Mouse (Mus musculus): Measurements from ENCODE around the gene Ubac2. TPM values are rescaled to one million over a fixed set of nuclear protein-coding genes. Genes with fewer than 3 reads are reported as not detected.
"Not testable (repeated sequence)": the region's sequence is repeated elsewhere in the genome, so short reads cannot be mapped to it uniquely, and the experiment has no call there.

Ubac2 gene
- polyA plus RNA-seq, 1 experiment from 2014 or later: 69.4 TPM

DNA sequence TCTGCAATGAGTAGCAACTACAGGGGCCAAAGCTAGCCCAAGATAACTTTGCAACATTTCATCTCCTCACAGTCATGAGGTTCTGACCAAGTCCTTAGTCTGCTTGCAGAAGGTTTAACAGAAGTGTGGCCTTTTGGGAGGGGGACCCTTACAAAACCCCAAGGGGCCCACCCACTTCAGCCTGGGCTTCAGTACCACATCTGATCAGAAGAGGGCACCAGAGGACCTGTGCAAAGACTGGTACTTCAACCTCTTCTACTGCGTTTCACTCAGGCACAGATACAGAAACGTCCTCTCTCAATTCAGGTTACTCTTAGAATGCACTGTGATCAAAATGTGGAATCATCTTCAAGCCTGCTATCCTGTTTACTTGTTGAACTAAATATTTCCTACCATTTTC is 186.1 kb downstream of the Ubac2 start:
- H3K4me1 ChIP-seq (replicated peaks): peaks cover 12% of the 10 kb centered on the region; the same call in 1 of the 2 replicates
- no peak overlapping the region for H3K4me3 ChIP-seq
- H3K36me3 ChIP-seq: no peaks in the 10 kb centered on the region
- WGBS: 11% methylated on average over 2 of the region's 2 CpGs
- peak; percentile 64 for DNase-seq (ENCODE audit: low spot score)
- no peaks in the 10 kb centered on the region for H3K9me3 ChIP-seq
- no peaks in the 10 kb centered on the region for H3K27me3 ChIP-seq (ENCODE audit: insufficient read depth, poor library complexity, severe bottlenecking)
- H3K27ac ChIP-seq: no peak overlapping the region

DNA sequence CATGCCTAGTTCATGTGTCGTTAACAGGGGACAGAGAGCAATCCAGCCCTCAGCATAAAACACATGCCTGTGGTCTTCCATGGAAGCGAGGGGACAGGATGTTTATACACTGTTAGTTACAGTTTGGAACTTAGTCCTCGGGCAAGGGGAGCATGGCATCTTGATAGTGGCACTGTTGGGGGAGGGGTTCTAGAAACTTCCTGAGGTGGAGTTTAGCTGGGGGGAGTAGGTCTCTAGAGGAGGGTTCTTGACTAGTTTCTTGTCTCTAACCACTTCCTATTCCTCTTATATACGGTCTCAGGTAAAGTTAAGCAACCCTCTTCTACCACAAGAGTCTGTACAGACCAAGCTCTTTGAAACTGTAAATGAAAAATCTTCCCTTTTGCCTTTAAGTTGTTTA is 187.8 kb downstream of the Ubac2 start:
- no peaks in the 10 kb centered on the region for H3K36me3 ChIP-seq
- H3K4me3 ChIP-seq: no peak overlapping the region
- H3K27me3 ChIP-seq (ENCODE audit: insufficient read depth, poor library complexity, severe bottlenecking): no peaks in the 10 kb centered on the region
- 81% methylated on average over 4 of the region's 4 CpGs for WGBS
- no peaks in the 10 kb centered on the region for H3K9me3 ChIP-seq
- H3K4me1 ChIP-seq (replicated peaks): peaks cover 18% of the 10 kb centered on the region; the same call in 1 of the 2 replicates
- DNase-seq (ENCODE audit: low spot score): no peak
- no peak overlapping the region for H3K27ac ChIP-seq

- WGBS: 38% methylated on average over 3 of the region's 3 CpGs
- not testable (repeated sequence) for DNase-seq (ENCODE audit: low spot score); H3K27me3 ChIP-seq (ENCODE audit: insufficient read depth, poor library complexity, severe bottlenecking); H3K36me3 ChIP-seq; H3K27ac ChIP-seq; H3K9me3 ChIP-seq; H3K4me3 ChIP-seq
- H3K4me1 ChIP-seq (replicated peaks): peaks cover 18% of the 10 kb centered on the region; the same call in 1 of the 2 replicates
Measured at GRCm38 (mm10) chr14:122068036-122068435, 189.6 kb downstream of the Ubac2 start.

GRCm38 (mm10) chr14:122068801-122069695 is 190.6 kb downstream of the Ubac2 start:
- H3K27me3 ChIP-seq (ENCODE audit: insufficient read depth, poor library complexity, severe bottlenecking): no peaks in the 10 kb centered on the region
- H3K36me3 ChIP-seq: no peaks in the 10 kb centered on the region
- no peak overlapping the region for H3K4me3 ChIP-seq
- 64% methylated on average over 11 of the region's 11 CpGs for WGBS
- no peaks in the 10 kb centered on the region for H3K9me3 ChIP-seq
- DNase-seq (ENCODE audit: low spot score): no peak
- H3K4me1 ChIP-seq (replicated peaks): peaks cover 18% of the 10 kb centered on the region; the same call in 1 of the 2 replicates
- H3K27ac ChIP-seq: no peak overlapping the region

GRCm38 (mm10) chr14:122069948-122070347 is 191.5 kb downstream of the Ubac2 start:
- Histone ChIP-seq H3K27ac (no peak overlapping the region), H3K27me3 (ENCODE audit: insufficient read depth, poor library complexity, severe bottlenecking) (no peaks in the 10 kb centered on the region), H3K9me3 (no peaks in the 10 kb centered on the region), H3K4me3 (no peak overlapping the region), H3K36me3 (no peaks in the 10 kb centered on the region), H3K4me1 (replicated peaks) (peaks cover 18% of the 10 kb centered on the region; the same call in 1 of the 2 replicates)
- no peak for DNase-seq (ENCODE audit: low spot score)
- 80% methylated on average over 3 of the region's 3 CpGs for WGBS

Other genes starting within 250 kb of the Ubac2 start
- 3.3 and 3.4 TPM in 2 replicates for gene Dock9, start 80.8 kb upstream of the Ubac2 start, polyA plus RNA-seq (2016; fragmentation: Nextera tagmentation; extraction: Ambion mirVana)
- gene Gpr18, start 37.2 kb downstream of the Ubac2 start, polyA plus RNA-seq (2016; fragmentation: Nextera tagmentation; extraction: Ambion mirVana): 0.20 and 0.21 TPM in 2 replicates
- gene Gpr183, start 86.6 kb downstream of the Ubac2 start, polyA plus RNA-seq (2016; fragmentation: Nextera tagmentation; extraction: Ambion mirVana): 2.0 and 2.4 TPM in 2 replicates
- gene Timm8a2, start 156.1 kb downstream of the Ubac2 start, polyA plus RNA-seq (2016; fragmentation: Nextera tagmentation; extraction: Ambion mirVana): not detected in 2 replicates
- 113 and 126 TPM in 2 replicates for gene Tm9sf2, start 228.4 kb downstream of the Ubac2 start, polyA plus RNA-seq (2016; fragmentation: Nextera tagmentation; extraction: Ambion mirVana)

Data from hindbrain, embryonic 10.5 days (tissue).